Mouse (Mus musculus) right cerebral cortex, postnatal 25 days (tissue): ENCODE results near the gene Gm20765.
"Not testable (repeated sequence)": the region's sequence is repeated elsewhere in the genome, so short reads cannot be mapped to it uniquely, and the experiment has no call there.

Source experiments
- DNase-seq: peaks from one replicate; pipeline ENCODE4 v3.0.0; 2022

Gm20765 gene

DNA sequence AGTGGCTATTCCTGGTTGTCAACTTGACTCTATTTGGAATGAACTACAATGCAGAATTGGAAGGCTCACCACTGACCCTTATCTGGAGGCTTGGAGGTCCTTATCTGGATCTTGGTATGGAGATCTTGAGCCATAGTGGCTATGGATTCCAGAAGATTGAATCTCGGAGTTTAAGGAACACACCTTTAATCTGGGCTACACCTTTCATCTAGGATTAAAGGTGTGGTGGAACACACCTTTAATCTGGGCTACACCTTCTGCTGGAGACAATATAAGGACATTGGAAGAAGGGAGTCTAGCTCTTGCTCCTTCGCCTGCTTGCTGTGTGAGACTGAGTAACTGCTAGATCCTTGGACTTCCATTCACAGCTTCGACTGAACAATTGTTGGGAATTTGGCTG, at the start of gene Gm20765:
Gene Gm20765 (plus strand): TSS at position 301 of the 400 bp plus-strand sequence.
- DNase-seq = not testable (repeated sequence)

DNA sequence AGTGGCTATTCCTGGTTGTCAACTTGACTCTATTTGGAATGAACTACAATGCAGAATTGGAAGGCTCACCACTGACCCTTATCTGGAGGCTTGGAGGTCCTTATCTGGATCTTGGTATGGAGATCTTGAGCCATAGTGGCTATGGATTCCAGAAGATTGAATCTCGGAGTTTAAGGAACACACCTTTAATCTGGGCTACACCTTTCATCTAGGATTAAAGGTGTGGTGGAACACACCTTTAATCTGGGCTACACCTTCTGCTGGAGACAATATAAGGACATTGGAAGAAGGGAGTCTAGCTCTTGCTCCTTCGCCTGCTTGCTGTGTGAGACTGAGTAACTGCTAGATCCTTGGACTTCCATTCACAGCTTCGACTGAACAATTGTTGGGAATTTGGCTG, 42.6 kb upstream of the Gm20765 start, which contains the start of gene Gm21293:
Gene Gm21293 (plus strand): TSS at position 301 of the 400 bp plus-strand sequence.
- not testable (repeated sequence) for DNase-seq

DNA sequence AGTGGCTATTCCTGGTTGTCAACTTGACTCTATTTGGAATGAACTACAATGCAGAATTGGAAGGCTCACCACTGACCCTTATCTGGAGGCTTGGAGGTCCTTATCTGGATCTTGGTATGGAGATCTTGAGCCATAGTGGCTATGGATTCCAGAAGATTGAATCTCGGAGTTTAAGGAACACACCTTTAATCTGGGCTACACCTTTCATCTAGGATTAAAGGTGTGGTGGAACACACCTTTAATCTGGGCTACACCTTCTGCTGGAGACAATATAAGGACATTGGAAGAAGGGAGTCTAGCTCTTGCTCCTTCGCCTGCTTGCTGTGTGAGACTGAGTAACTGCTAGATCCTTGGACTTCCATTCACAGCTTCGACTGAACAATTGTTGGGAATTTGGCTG, 34.1 kb upstream of the Gm20765 start, which contains the start of gene Gm6763:
Gene Gm6763 (plus strand): TSS at position 301 of the 400 bp plus-strand sequence.
- not testable (repeated sequence) for DNase-seq

DNA sequence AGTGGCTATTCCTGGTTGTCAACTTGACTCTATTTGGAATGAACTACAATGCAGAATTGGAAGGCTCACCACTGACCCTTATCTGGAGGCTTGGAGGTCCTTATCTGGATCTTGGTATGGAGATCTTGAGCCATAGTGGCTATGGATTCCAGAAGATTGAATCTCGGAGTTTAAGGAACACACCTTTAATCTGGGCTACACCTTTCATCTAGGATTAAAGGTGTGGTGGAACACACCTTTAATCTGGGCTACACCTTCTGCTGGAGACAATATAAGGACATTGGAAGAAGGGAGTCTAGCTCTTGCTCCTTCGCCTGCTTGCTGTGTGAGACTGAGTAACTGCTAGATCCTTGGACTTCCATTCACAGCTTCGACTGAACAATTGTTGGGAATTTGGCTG, 25.6 kb upstream of the Gm20765 start, which contains the start of gene Gm8764:
Gene Gm8764 (plus strand): TSS at position 301 of the 400 bp plus-strand sequence.
- DNase-seq = not testable (repeated sequence)

DNA sequence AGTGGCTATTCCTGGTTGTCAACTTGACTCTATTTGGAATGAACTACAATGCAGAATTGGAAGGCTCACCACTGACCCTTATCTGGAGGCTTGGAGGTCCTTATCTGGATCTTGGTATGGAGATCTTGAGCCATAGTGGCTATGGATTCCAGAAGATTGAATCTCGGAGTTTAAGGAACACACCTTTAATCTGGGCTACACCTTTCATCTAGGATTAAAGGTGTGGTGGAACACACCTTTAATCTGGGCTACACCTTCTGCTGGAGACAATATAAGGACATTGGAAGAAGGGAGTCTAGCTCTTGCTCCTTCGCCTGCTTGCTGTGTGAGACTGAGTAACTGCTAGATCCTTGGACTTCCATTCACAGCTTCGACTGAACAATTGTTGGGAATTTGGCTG, 17.1 kb upstream of the Gm20765 start, which contains the start of gene Gm21304:
Gene Gm21304 (plus strand): TSS at position 301 of the 400 bp plus-strand sequence.
- not testable (repeated sequence) for DNase-seq

DNA sequence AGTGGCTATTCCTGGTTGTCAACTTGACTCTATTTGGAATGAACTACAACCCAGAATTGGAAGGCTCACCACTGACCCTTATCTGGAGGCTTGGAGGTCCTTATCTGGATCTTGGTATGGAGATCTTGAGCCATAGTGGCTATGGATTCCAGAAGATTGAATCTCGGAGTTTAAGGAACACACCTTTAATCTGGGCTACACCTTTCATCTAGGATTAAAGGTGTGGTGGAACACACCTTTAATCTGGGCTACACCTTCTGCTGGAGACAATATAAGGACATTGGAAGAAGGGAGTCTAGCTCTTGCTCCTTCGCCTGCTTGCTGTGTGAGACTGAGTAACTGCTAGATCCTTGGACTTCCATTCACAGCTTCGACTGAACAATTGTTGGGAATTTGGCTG, 8.6 kb upstream of the Gm20765 start, which contains the start of gene Gm21312:
Gene Gm21312 (plus strand): TSS at position 301 of the 400 bp plus-strand sequence.
- not testable (repeated sequence) for DNase-seq

DNA sequence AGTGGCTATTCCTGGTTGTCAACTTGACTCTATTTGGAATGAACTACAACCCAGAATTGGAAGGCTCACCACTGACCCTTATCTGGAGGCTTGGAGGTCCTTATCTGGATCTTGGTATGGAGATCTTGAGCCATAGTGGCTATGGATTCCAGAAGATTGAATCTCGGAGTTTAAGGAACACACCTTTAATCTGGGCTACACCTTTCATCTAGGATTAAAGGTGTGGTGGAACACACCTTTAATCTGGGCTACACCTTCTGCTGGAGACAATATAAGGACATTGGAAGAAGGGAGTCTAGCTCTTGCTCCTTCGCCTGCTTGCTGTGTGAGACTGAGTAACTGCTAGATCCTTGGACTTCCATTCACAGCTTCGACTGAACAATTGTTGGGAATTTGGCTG, 8.4 kb downstream of the Gm20765 start, which contains the start of gene Gm4340:
Gene Gm4340 (plus strand): TSS at position 301 of the 400 bp plus-strand sequence.
- not testable (repeated sequence) for DNase-seq

DNA sequence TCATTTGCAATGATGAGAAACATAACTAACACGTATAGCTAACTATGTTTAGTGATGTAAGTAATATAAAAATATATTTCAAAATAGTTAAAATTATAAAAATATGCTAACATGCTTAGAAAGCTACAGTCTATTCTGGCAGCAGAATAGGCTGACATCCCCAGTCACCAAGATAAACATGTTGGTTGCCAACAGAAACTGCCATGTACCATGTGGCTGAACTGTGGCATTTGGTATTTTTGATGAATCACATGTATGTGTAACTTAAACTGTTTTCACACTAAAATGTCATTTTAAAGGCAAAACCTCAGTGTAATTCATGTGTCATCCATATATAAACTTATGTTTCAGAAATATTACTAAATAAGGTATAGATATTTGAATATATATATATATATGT, 24.3 kb downstream of the Gm20765 start:
- DNase-seq = no peak

DNA sequence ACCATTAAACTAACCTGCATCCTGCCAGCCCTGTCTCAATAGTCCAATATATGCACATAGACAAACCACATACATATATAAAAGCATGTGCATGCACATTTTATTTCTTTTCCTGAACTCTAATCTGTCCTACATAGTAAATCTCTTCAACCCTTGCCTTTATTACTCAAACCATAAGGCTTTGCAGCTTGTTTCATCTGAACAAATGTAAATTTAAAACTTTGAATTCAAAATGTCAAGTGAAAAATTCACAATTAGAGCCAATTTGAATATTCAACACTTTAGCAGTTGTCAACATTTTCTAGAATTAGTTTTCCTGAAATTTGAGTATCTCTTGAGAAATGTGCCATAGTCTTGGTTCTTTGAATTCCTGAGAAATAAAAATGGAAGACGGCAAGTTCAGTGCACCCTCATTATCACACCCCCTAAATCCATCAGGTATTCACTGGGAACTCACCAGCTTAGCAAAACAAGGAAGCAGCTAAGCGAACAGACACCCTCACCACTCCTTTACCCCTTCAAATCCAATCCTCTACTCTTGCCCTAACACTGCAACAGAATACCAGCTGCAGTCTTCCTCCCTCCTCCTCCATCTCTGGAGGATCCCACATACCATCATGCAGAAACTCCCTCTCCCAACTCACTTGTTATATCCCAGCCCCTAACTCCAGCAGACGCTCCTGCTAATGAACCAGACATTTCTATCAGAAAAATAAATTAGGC, 25.1 kb downstream of the Gm20765 start:
- DNase-seq = no peak

DNA sequence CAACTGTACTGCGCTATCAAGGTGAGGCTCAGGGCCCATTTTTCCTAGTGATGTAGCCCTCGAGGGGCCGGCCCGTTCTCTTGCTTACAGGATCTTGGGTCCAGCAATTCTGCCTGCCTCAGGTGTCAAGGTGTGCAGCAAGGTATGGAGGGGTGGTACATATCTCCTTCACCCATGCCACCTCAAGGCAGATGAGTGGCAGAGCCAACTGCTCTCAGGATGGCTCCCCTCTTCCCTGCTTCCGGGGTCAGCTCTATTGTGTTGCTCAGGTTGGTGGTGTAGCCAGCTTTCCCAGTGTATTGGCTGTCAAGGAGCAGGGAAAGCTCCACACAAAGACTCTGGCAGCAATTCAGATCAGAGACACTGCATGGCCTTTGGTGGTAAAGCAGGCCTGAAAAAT, 29.2 kb downstream of the Gm20765 start:
- DNase-seq = no peak

DNA sequence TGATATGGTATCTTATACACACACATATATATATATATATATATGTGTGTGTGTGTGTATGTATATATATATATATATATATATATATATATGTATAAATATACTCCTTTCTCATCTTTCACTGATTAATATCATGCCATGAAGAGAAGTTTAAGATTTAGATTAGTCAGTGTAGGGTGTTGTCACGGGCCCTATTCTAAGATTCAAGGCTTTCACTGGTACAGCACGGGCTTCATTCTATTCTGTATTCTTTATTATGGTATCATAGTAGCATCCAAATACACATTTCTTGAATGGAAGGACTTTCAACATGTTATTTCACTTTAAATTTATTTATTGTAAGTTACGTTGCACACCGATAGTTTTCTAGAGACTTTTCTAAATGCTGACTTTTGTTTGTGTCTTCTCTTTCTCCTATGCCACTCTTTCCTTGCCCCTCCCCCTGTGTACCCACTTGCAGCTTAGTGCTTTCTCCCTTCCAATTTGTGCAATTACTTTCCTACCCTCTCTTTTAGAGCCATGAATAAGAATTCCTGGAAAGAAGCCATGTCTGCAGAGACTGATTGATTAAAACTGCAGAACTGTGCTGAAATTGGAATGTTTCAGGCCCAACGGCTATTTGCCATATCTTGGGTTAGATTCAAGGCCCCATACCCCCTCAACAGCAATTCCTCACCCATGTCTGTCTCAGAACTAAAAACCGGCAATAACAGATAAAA, 35.1 kb downstream of the Gm20765 start:
- no peak for DNase-seq
